Mouse (Mus musculus): ENCODE measurements around the gene Rnf181. TPM values are rescaled to one million over a fixed set of nuclear protein-coding genes. Genes with fewer than 3 reads are reported as not detected.

Rnf181 gene
- polyA plus RNA-seq, 1 experiment from 2014 or later, result 115 TPM

- H3K4me1 ChIP-seq (ENCODE audit: control insufficient read depth, insufficient read depth, low read length), result no peaks in the 10 kb centered on the region
- H3K9ac ChIP-seq (replicated peaks; ENCODE audit: low read depth, low read length), result no peak overlapping the region
- H3K27ac ChIP-seq (ENCODE audit: low read depth, low read length), result no peak overlapping the region
- ATAC-seq (ENCODE audit: low read depth), result no peak
- no peaks in the 10 kb centered on the region for H3K27me3 ChIP-seq (ENCODE audit: control insufficient read depth, insufficient read depth, low read length)
- WGBS, result 96% methylated on average over 1 of the region's 1 CpGs
- peaks cover 39% of the 10 kb centered on the region for H3K36me3 ChIP-seq (ENCODE audit: control insufficient read depth, insufficient read depth, low read length)
- H3K4me3 ChIP-seq (ENCODE audit: low read depth, low read length), result no peak overlapping the region
- no peaks in the 10 kb centered on the region for H3K9me3 ChIP-seq (ENCODE audit: control insufficient read depth, low read length)
- no peak overlapping the region for H3K4me2 ChIP-seq (ENCODE audit: low read depth, low read length)
These were observed 50.7 kb downstream of the Rnf181 start for GRCm38 (mm10) chr6:72316044-72316443.

GRCm38 (mm10) chr6:72315384-72315783 is 51.4 kb downstream of the Rnf181 start:
- H3K4me1 ChIP-seq (ENCODE audit: control insufficient read depth, insufficient read depth, low read length), result no peaks in the 10 kb centered on the region
- no peak overlapping the region for H3K9ac ChIP-seq (replicated peaks; ENCODE audit: low read depth, low read length)
- peaks cover 32% of the 10 kb centered on the region for H3K36me3 ChIP-seq (ENCODE audit: control insufficient read depth, insufficient read depth, low read length)
- H3K27ac ChIP-seq (ENCODE audit: low read depth, low read length), result no peak overlapping the region
- no peaks in the 10 kb centered on the region for H3K9me3 ChIP-seq (ENCODE audit: control insufficient read depth, low read length)
- 86% methylated on average over 2 of the region's 2 CpGs for WGBS
- H3K4me3 ChIP-seq (ENCODE audit: low read depth, low read length), result no peak overlapping the region
- H3K27me3 ChIP-seq (ENCODE audit: control insufficient read depth, insufficient read depth, low read length), result no peaks in the 10 kb centered on the region
- no peak overlapping the region for H3K4me2 ChIP-seq (ENCODE audit: low read depth, low read length)
- no peak for ATAC-seq (ENCODE audit: low read depth)

- Histone ChIP-seq H3K27me3 (ENCODE audit: control insufficient read depth, insufficient read depth, low read length) (no peaks in the 10 kb centered on the region), H3K9me3 (ENCODE audit: control insufficient read depth, low read length) (no peaks in the 10 kb centered on the region), H3K36me3 (ENCODE audit: control insufficient read depth, insufficient read depth, low read length) (peaks cover 12% of the 10 kb centered on the region), H3K9ac (replicated peaks; ENCODE audit: low read depth, low read length) (no peak overlapping the region), H3K27ac (ENCODE audit: low read depth, low read length) (no peak overlapping the region), H3K4me3 (ENCODE audit: low read depth, low read length) (no peak overlapping the region), H3K4me1 (ENCODE audit: control insufficient read depth, insufficient read depth, low read length) (no peaks in the 10 kb centered on the region), H3K4me2 (ENCODE audit: low read depth, low read length) (no peak overlapping the region)
- no peak for ATAC-seq (ENCODE audit: low read depth)
- 87% methylated on average over 11 of the region's 11 CpGs for WGBS
These were observed 53.5 kb downstream of the Rnf181 start for GRCm38 (mm10) chr6:72313124-72313867.

- ATAC-seq (ENCODE audit: low read depth), result no peak
- H3K36me3 ChIP-seq (ENCODE audit: control insufficient read depth, insufficient read depth, low read length), result peaks cover 6% of the 10 kb centered on the region; the same call in 1 of the 2 replicates
- H3K4me1 ChIP-seq (ENCODE audit: control insufficient read depth, insufficient read depth, low read length), result no peaks in the 10 kb centered on the region
- H3K27me3 ChIP-seq (ENCODE audit: control insufficient read depth, insufficient read depth, low read length), result no peaks in the 10 kb centered on the region
- H3K4me3 ChIP-seq (ENCODE audit: low read depth, low read length), result no peak overlapping the region
- no peak overlapping the region for H3K4me2 ChIP-seq (ENCODE audit: low read depth, low read length)
- H3K27ac ChIP-seq (ENCODE audit: low read depth, low read length), result no peak overlapping the region
- no peak overlapping the region for H3K9ac ChIP-seq (replicated peaks; ENCODE audit: low read depth, low read length)
- H3K9me3 ChIP-seq (ENCODE audit: control insufficient read depth, low read length), result no peaks in the 10 kb centered on the region
- 96% methylated on average over 3 of the region's 3 CpGs for WGBS
These were observed 54.6 kb downstream of the Rnf181 start for GRCm38 (mm10) chr6:72312198-72312597.

Other genes starting within 250 kb of the Rnf181 start
- gene Atoh8, start 131.4 kb downstream of the Rnf181 start, polyA plus RNA-seq (2014; fragmentation: Nextera tagmentation; extraction: Ambion mirVana), result 1.1 and 2.4 TPM in 2 replicates
- gene Sftpb, start 62.3 kb downstream of the Rnf181 start, polyA plus RNA-seq (2014; fragmentation: Nextera tagmentation; extraction: Ambion mirVana), result not detected in 2 replicates
- gene Usp39, start 21.8 kb downstream of the Rnf181 start, polyA plus RNA-seq (2014; fragmentation: Nextera tagmentation; extraction: Ambion mirVana), result 45.3 and 55.3 TPM in 2 replicates
- gene 0610030E20Rik, start 19.6 kb downstream of the Rnf181 start, polyA plus RNA-seq (2014; fragmentation: Nextera tagmentation; extraction: Ambion mirVana), result 15.8 and 15.9 TPM in 2 replicates
- gene Tmem150a, start 11.5 kb downstream of the Rnf181 start, polyA plus RNA-seq (2014; fragmentation: Nextera tagmentation; extraction: Ambion mirVana), result 15.4 and 28.7 TPM in 2 replicates
- 3.1 and 28.2 TPM in 2 replicates for gene Vamp5, start 13.5 kb upstream of the Rnf181 start, polyA plus RNA-seq (2014; fragmentation: Nextera tagmentation; extraction: Ambion mirVana)
- gene Vamp8, start 23.7 kb upstream of the Rnf181 start, polyA plus RNA-seq (2014; fragmentation: Nextera tagmentation; extraction: Ambion mirVana), result 7.9 and 19.8 TPM in 2 replicates
- 11.6 and 15.0 TPM in 2 replicates for gene Ggcx, start 47.4 kb upstream of the Rnf181 start, polyA plus RNA-seq (2014; fragmentation: Nextera tagmentation; extraction: Ambion mirVana)
- gene Mat2a, start 72.6 kb upstream of the Rnf181 start, polyA plus RNA-seq (2014; fragmentation: Nextera tagmentation; extraction: Ambion mirVana), result 392 and 416 TPM in 2 replicates
- 0.22 and 1.2 TPM in 2 replicates for gene Sh2d6, start 154.8 kb upstream of the Rnf181 start, polyA plus RNA-seq (2014; fragmentation: Nextera tagmentation; extraction: Ambion mirVana)
- 3.4 and 9.0 TPM in 2 replicates for gene Capg, start 177.4 kb upstream of the Rnf181 start, polyA plus RNA-seq (2014; fragmentation: Nextera tagmentation; extraction: Ambion mirVana)
- 17.6 and 17.8 TPM in 2 replicates for gene Elmod3, start 231.5 kb upstream of the Rnf181 start, polyA plus RNA-seq (2014; fragmentation: Nextera tagmentation; extraction: Ambion mirVana)
- 3.9 and 5.5 TPM in 2 replicates for gene Retsat, start 231.5 kb upstream of the Rnf181 start, polyA plus RNA-seq (2014; fragmentation: Nextera tagmentation; extraction: Ambion mirVana)